Mouse (Mus musculus) layer of hippocampus, adult 11-12 months (tissue): ENCODE data around the gene Abi3bp.

Experiments used
- DNase-seq: peaks from one replicate; pipeline ENCODE4 v3.0.0; 2022; ENCODE audit warnings: low spot score

Gene Abi3bp

GRCm38 (mm10) chr16:56503941-56504340 lies 26.3 kb downstream of the Abi3bp start:
- no peak for DNase-seq

DNA sequence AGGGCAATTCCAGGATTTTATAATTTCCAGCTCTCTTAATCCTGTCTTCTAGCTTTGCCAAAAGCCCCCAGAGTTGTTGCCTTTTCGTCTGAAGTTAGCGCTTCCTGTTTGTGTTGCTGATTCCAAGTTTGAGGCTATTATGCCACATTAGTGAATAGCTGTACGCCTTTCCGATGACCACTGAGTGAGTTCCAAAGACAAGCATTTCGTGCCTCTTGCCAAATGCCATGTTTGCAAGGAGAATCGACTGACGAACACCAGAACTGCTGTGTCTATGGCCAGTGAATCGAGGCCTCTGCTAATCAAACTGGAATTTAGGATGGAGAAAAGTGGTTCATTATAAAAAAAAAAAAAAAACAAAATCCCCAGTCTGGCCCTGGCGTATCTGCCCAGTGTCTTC lies 40.3 kb downstream of the Abi3bp start:
- no peak for DNase-seq

DNA sequence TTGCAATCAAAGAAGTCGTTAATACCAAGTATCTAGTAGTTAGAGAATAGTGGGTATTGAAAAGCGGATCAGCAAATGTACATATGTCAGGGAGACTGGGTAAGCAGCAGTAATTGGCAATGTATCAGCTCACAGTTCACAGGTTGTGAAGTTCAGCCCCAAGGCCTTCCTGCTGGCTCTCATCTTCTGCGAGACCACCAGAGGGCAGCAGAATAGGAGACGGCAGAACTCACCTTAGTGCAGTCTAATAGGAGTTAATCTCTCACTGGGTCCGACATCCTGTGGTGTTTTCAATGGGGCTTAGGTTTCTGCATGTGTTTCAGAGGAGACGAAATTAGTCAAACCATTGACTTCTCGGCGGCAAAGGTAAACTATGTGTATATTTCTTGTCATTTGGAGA lies 46.7 kb downstream of the Abi3bp start:
- DNase-seq = no peak

- no peak for DNase-seq
Observed at GRCm38 (mm10) chr16:56526482-56526881, 48.8 kb downstream of the Abi3bp start.

- DNase-seq = no peak
Observed at GRCm38 (mm10) chr16:56528079-56528688, 50.5 kb downstream of the Abi3bp start.

DNA sequence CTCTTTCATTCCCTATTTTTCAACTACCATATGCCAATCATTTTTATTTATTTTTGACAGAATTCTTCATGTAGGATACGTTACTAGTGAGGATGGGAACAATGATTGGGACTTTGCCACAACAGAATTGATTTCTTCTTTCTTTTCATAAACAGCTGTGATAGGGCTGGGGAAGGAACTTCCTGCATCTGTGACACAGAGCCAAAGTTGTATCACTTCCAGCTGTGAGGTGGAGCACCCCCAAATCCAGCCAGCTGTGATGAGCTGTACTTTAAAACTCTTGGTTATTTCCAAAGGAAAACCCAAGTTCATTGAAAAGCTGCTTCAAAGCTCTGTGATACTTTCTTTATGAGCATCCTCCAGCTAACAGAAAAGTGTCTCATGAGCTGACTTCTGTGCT lies 101.9 kb downstream of the Abi3bp start:
- no peak for DNase-seq

GRCm38 (mm10) chr16:56593581-56593980 lies 115.9 kb downstream of the Abi3bp start:
- DNase-seq = no peak

GRCm38 (mm10) chr16:56594866-56595265 lies 117.2 kb downstream of the Abi3bp start:
- peak; percentile 9 for DNase-seq

DNA sequence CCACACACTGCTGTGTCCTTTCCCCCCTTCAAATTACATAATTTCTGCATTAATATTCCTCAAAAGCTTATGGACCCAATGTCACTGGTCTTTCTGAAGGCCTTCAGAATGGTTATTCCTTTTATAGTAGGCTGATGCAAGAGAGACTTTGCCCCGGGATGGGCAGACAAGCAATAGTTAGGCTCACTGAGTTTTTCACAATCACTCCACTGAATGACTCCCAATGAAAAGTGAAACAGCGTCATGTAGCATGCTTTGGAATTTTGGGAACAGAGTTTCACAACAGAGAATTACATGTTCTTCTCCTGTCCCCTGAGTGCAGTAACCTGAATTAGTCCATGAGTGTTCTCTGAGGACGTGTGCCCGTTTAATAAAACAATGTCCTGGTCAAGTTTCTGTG lies 120.7 kb downstream of the Abi3bp start:
- DNase-seq = no peak

DNA sequence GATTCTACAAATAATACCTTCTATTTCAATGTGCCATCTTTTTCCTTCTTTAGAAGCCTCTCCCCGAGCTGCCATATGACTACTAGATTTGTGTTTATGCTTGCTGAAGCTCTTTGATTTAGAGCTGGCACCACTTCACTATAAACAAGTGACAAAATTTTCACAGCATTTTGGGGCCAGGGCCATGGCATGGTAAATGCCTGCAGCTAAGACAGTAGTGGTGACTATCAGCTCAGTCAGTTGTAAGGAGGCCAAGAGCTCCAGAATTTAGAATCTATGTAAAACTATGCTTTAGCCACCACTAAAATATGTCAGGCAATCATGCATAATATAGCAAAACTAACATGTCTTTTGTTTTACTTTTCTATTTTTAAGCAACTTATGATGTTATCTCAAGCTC lies 124.7 kb downstream of the Abi3bp start:
- DNase-seq = no peak

DNA sequence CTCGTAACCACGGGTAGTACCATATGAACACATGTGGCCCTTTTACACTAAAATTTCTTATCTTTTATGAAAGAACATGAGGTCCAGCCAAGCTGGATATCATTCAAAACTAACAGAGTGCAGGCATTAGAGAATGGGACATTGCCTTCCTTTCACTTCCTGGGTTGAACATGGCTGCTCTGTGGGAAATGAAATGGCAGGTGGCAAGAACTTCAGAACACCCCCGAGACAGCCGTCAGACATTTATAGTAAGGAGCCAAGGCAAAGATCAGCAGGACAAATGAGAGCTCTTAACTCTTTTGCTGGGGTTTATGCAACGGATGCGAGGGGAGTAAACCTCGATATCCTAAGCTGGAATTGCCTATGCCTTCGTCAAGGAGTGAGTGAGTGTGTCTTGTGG lies 132.9 kb downstream of the Abi3bp start:
- DNase-seq = no peak

- DNase-seq = no peak
Observed at GRCm38 (mm10) chr16:56611096-56611867, 133.6 kb downstream of the Abi3bp start.

DNA sequence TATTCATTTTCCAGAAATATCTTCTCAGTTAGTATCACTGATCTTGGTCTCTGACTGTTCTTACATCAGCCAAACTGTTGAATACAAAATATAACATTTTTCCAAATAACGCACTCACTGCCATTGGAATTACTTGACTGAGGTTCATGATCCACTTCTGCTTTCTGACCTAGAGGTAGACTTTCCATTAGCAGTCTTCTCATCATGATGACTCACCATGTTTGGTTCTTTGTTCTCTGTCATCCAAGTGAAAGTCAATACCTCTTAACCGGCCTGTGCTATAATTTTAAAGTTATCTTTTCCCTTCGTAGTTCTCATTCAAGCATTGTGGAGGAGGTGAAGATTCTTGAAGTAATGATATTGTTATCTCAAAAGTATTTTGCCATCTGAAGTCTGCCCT lies 160.9 kb downstream of the Abi3bp start:
- no peak for DNase-seq

- no peak for DNase-seq
Observed at GRCm38 (mm10) chr16:56645251-56645650, 167.6 kb downstream of the Abi3bp start.

GRCm38 (mm10) chr16:56646382-56647172 lies 168.9 kb downstream of the Abi3bp start:
- DNase-seq = no peak

DNA sequence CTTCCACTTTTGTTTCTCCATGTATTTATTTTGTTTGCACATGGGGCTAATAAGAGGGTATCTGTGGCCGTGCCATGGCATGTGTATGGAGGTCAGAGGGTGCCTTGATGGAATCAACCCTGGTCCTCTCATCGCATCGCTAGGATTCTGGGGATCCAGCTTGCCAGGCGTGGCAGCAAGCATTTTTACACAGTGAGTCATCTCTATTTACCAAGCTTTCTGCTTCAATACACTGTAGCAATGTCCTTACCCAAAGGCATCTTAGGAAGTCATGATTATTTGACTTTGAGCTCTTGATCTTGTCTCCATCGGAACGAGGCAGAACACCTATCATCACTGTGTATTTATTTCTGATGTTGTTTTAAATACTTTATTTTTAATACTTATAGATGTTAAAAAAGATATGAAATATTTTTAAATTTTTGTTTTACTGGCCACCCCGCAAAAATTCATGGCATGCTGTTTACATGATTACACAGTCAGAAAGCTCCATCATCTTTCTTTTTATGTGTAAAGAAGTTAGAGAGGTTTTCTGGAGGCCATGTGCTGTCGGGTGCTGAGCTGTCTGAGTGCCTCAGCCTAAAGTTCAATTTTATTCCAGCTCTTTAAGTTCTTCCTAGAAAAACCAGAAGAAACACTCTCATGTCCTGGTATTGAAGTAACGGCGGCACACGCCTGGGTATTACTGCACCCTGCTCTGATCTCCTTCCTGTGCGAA lies 177.7 kb downstream of the Abi3bp start:
- no peak for DNase-seq

GRCm38 (mm10) chr16:56658866-56659265 lies 181.2 kb downstream of the Abi3bp start:
- DNase-seq = no peak

- DNase-seq = no peak
Observed at GRCm38 (mm10) chr16:56669520-56669919, 191.8 kb downstream of the Abi3bp start.

DNA sequence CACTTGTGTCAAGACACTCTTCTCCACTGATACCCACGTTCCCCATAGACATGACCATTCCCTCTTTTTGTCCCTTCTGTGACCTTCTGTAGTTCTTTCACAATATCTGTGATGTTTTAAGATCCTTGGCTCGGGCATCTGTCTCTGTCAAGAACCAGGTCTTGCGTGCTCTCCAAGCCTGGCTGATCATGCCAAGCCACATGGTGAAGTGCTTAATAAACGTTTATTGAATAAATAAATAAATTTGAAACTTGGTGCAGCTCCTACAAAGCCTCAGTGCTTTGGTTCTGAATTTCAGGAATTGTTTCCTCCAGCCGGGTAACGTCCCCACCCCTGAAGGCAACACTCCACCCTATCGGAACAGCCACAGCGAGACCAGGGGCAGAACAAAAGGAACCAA lies 193.3 kb downstream of the Abi3bp start:
- DNase-seq = no peak

DNA sequence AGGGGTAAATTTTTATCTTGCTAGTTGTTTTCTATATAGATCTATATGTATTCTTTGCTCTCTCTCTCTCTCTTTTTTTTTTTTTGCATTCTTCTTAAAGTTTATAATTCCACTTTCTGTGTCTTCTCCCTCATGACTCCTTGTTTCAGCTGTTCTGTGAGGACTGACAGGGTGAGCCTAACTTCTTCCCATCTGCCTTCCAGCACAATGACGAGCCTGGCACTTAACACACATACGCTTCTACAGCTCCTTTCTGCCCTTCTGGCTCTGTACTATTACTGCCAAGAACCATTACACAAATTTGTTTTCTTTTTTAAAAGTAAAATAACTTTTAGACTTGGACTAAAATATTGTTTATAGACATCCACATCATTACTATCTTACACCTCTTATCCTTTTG lies 195.7 kb downstream of the Abi3bp start:
- DNase-seq = no peak

DNA sequence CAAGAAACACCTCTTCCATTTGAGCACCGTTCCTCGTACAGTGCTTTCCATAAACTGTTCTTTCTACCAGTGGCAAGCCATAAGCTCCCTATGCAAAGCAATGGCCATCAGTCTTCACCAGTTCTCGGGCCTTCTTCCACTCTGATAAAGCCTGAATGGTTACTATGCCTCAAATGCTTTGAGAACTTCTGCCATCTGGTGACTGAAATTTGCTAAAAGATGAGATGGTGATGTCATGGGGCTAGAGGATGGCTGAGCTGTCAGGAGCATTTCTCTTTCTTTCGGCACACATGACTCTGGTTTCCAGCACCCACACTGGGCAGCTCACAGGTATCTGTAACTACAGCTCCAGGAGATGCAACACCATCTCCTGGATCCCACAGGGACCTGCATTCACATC lies 199.5 kb downstream of the Abi3bp start:
- DNase-seq = peak; percentile 33

- no peak for DNase-seq
Observed at GRCm38 (mm10) chr16:56681010-56681645, 203.4 kb downstream of the Abi3bp start.
